Mouse (Mus musculus): ENCODE data around the gene Clptm1. TPM values are rescaled to one million over a fixed set of nuclear protein-coding genes. Genes with fewer than 3 reads are reported as not detected.
A peak's percentile ranks its signal among the peaks of the same experiment; 100 is the strongest.

The Clptm1 gene
- polyA plus RNA-seq (2012; rRNA removed) = 136 and 142 TPM in 2 replicates

DNA sequence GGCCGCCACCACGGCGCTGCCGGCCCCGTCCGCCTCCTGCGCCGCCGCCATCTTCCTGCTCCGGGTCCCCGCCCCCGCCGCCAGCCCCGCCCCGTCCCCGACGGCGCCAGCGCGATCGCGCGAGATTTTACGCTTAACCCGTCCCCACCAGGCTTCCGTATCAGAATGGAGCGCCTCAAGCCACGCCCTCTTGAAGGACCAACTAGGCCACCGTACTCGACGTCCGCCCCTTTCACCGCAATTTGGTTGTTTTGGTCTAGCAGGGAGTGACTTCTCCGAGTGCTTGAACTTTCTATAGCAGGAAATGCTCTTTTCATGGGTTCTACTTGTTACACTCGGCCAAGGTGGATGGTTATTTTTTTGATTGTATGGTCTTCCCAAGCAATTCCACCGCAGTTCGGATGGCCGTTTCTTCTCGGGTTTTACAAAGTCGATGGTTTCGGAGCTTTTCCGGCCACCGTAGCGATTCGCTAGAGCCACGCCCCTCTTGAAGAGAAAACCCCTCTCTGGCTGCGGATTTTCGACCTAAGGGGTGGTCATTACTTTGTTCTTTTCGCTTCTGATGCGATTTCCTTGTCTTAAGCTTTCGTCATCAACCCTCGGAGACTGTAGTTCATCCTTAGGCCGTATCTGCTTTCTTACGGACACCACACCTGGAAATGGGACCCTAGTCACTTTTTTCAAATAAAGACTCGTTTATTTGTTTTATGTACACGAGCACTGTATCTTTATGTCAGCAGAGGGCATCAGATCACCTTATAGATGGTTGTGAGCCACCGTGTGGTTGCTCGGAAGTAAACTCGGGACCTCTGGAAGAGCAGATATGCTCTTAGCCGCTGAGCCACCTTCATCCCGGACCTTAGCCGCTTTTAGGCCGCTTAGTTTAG lies at the start of gene Clptm1:
TSS of gene Clptm1 (minus strand) at position 79 of the 887 bp plus-strand sequence.
- no peaks in the 10 kb centered on the region for H3K36me3 ChIP-seq (ENCODE audit: control insufficient read depth, insufficient read depth, low read length)
- under 1% methylated on average over 63 of the region's 63 CpGs for WGBS
- DNase-seq = peak; percentile 97
- peak; percentile 46; the same call in 1 of the 2 replicates for TF ChIP-seq POLR2A (IDR thresholded peaks at IDR 0.05; ENCODE audit: control insufficient read depth, extremely low read depth, insufficient read depth, low read length, poor library complexity)
- TF ChIP-seq CTCF (IDR thresholded peaks at IDR 0.05; ENCODE audit: borderline replicate concordance, control insufficient read depth, extremely low read depth, insufficient read depth, low read length, poor library complexity) = no peak
- peak within 1 kb of the TSS; percentile 88 for H3K27ac ChIP-seq (ENCODE audit: control insufficient read depth, insufficient read depth, low read length)
- peak within 1 kb of the TSS; percentile 80 for H3K4me3 ChIP-seq (ENCODE audit: control insufficient read depth, insufficient read depth, low read length)
- peaks cover 19% of the 10 kb centered on the region for H3K4me1 ChIP-seq (replicated peaks; ENCODE audit: control insufficient read depth, insufficient read depth, low read length)
- H3K27me3 ChIP-seq (ENCODE audit: control insufficient read depth, insufficient read depth, low read length) = no peaks in the 10 kb centered on the region

DNA sequence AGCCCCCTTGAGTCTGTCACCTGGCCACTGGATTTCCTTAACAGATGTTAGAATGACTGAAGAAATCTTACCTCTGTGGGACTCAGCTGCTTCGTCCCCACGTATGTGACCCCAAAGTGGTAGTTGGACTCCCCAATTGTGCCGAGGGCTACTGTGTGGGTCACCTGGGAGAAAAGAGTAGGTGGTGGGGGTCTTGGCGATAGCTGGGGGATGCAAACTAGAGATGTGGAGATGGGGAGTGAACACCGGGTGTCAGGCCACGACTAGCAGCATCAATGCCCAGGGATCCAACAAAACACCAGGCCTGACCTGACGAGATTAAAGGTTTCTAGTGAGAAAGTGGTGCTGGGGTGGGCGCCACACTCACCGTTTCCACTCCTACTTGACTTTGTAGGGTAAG lies 48.8 kb upstream of the Clptm1 start:
- TF ChIP-seq POLR2A (IDR thresholded peaks at IDR 0.05; ENCODE audit: control insufficient read depth, extremely low read depth, insufficient read depth, low read length, poor library complexity) (no peak), CTCF (IDR thresholded peaks at IDR 0.05; ENCODE audit: borderline replicate concordance, control insufficient read depth, extremely low read depth, insufficient read depth, low read length, poor library complexity) (no peak)
- Histone ChIP-seq H3K36me3 (ENCODE audit: control insufficient read depth, insufficient read depth, low read length) (peaks cover 10% of the 10 kb centered on the region), H3K27ac (ENCODE audit: control insufficient read depth, insufficient read depth, low read length) (no peak overlapping the region), H3K4me1 (replicated peaks; ENCODE audit: control insufficient read depth, insufficient read depth, low read length) (peaks cover 4% of the 10 kb centered on the region), H3K4me3 (ENCODE audit: control insufficient read depth, insufficient read depth, low read length) (no peak overlapping the region), H3K27me3 (ENCODE audit: control insufficient read depth, insufficient read depth, low read length) (no peaks in the 10 kb centered on the region)
- DNase-seq = no peak
- WGBS = 91% methylated on average over 9 of the region's 9 CpGs

DNA sequence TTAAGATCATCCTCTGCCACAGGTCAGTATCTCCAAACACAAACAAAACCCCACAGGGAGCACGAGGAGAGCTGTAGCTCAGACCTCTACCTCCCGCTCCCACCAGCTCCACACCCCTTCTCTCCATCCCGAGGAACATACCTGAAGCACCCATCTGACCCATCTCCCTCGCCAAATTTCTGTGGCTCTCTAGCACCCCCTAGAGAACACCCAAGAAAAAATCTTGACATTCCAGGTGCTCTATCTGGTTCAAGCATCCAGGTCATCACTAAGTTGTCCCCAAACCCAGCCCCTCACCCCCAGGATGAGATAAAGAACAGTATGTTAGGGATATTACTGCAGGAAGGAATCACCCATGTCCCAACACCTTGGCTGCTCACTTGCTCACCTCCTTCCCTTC lies 48.4 kb upstream of the Clptm1 start:
- no peak for TF ChIP-seq CTCF (IDR thresholded peaks at IDR 0.05; ENCODE audit: borderline replicate concordance, control insufficient read depth, extremely low read depth, insufficient read depth, low read length, poor library complexity)
- TF ChIP-seq POLR2A (IDR thresholded peaks at IDR 0.05; ENCODE audit: control insufficient read depth, extremely low read depth, insufficient read depth, low read length, poor library complexity) = no peak
- peaks cover 11% of the 10 kb centered on the region for H3K36me3 ChIP-seq (ENCODE audit: control insufficient read depth, insufficient read depth, low read length)
- DNase-seq = peak; percentile 26
- no peak overlapping the region for H3K4me3 ChIP-seq (ENCODE audit: control insufficient read depth, insufficient read depth, low read length)
- peaks cover 4% of the 10 kb centered on the region for H3K4me1 ChIP-seq (replicated peaks; ENCODE audit: control insufficient read depth, insufficient read depth, low read length)
- no peaks in the 10 kb centered on the region for H3K27me3 ChIP-seq (ENCODE audit: control insufficient read depth, insufficient read depth, low read length)
- H3K27ac ChIP-seq (ENCODE audit: control insufficient read depth, insufficient read depth, low read length) = no peak overlapping the region
- 55% methylated on average over 4 of the region's 4 CpGs for WGBS

DNA sequence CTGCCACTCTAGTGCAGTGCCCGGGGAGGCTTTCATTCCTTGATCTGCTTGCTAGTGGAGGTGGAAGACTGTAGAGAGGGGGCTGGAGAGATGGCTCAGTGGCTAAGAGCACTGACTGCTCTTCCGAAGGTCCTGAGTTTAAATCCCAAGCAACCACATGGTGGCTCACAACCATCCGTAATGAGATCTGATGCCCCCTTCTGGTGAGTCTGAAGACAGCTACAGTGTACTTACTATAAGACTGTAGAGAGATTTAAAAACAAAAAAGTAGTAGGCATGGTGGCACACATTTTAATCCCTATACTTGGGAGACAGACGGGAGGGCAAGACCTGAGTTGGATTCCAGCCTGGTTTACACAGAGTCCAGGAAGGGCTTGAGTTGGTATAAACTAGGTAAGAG lies 47.6 kb upstream of the Clptm1 start:
- Histone ChIP-seq H3K27me3 (ENCODE audit: control insufficient read depth, insufficient read depth, low read length) (no peaks in the 10 kb centered on the region), H3K27ac (ENCODE audit: control insufficient read depth, insufficient read depth, low read length) (no peak overlapping the region), H3K36me3 (ENCODE audit: control insufficient read depth, insufficient read depth, low read length) (peaks cover 11% of the 10 kb centered on the region), H3K4me1 (replicated peaks; ENCODE audit: control insufficient read depth, insufficient read depth, low read length) (peaks cover 4% of the 10 kb centered on the region), H3K4me3 (ENCODE audit: control insufficient read depth, insufficient read depth, low read length) (no peak overlapping the region)
- no peak for TF ChIP-seq POLR2A (IDR thresholded peaks at IDR 0.05; ENCODE audit: control insufficient read depth, extremely low read depth, insufficient read depth, low read length, poor library complexity)
- no peak for TF ChIP-seq CTCF (IDR thresholded peaks at IDR 0.05; ENCODE audit: borderline replicate concordance, control insufficient read depth, extremely low read depth, insufficient read depth, low read length, poor library complexity)
- DNase-seq = no peak
- 79% methylated on average over 4 of the region's 4 CpGs for WGBS

- H3K4me3 ChIP-seq (ENCODE audit: control insufficient read depth, insufficient read depth, low read length) = no peak overlapping the region
- H3K27me3 ChIP-seq (ENCODE audit: control insufficient read depth, insufficient read depth, low read length) = no peaks in the 10 kb centered on the region
- WGBS = 76% methylated on average over 10 of the region's 10 CpGs
- DNase-seq = no peak
- H3K27ac ChIP-seq (ENCODE audit: control insufficient read depth, insufficient read depth, low read length) = no peak overlapping the region
- TF ChIP-seq POLR2A (IDR thresholded peaks at IDR 0.05; ENCODE audit: control insufficient read depth, extremely low read depth, insufficient read depth, low read length, poor library complexity) (no peak), CTCF (IDR thresholded peaks at IDR 0.05; ENCODE audit: borderline replicate concordance, control insufficient read depth, extremely low read depth, insufficient read depth, low read length, poor library complexity) (no peak)
- peaks cover 4% of the 10 kb centered on the region for H3K4me1 ChIP-seq (replicated peaks; ENCODE audit: control insufficient read depth, insufficient read depth, low read length)
- peaks cover 11% of the 10 kb centered on the region for H3K36me3 ChIP-seq (ENCODE audit: control insufficient read depth, insufficient read depth, low read length)
Observed at GRCm38 (mm10) chr7:19710650-19711049, 45.8 kb upstream of the Clptm1 start.

- no peak for DNase-seq
- Histone ChIP-seq H3K27me3 (ENCODE audit: control insufficient read depth, insufficient read depth, low read length) (no peaks in the 10 kb centered on the region), H3K4me1 (replicated peaks; ENCODE audit: control insufficient read depth, insufficient read depth, low read length) (peaks cover 11% of the 10 kb centered on the region), H3K4me3 (ENCODE audit: control insufficient read depth, insufficient read depth, low read length) (no peak overlapping the region), H3K27ac (ENCODE audit: control insufficient read depth, insufficient read depth, low read length) (no peak overlapping the region), H3K36me3 (ENCODE audit: control insufficient read depth, insufficient read depth, low read length) (peaks cover 7% of the 10 kb centered on the region)
- TF ChIP-seq POLR2A (IDR thresholded peaks at IDR 0.05; ENCODE audit: control insufficient read depth, extremely low read depth, insufficient read depth, low read length, poor library complexity) (no peak), CTCF (IDR thresholded peaks at IDR 0.05; ENCODE audit: borderline replicate concordance, control insufficient read depth, extremely low read depth, insufficient read depth, low read length, poor library complexity) (no peak)
- WGBS = 97% methylated on average over 7 of the region's 7 CpGs
Observed at GRCm38 (mm10) chr7:19705271-19705670, 40.4 kb upstream of the Clptm1 start.

Measured in thymus, adult 2 months (tissue).